Mouse (Mus musculus): ENCODE data around the gene Igfbp7. TPM values are rescaled to one million over a fixed set of nuclear protein-coding genes. Genes with fewer than 3 reads are reported as not detected.
"Not testable (repeated sequence)": the region's sequence is repeated elsewhere in the genome, so short reads cannot be mapped to it uniquely, and the experiment has no call there.

Igfbp7 gene
- total RNA-seq, 2 experiments from 2014 or later = 38.3 to 41.2 TPM

DNA sequence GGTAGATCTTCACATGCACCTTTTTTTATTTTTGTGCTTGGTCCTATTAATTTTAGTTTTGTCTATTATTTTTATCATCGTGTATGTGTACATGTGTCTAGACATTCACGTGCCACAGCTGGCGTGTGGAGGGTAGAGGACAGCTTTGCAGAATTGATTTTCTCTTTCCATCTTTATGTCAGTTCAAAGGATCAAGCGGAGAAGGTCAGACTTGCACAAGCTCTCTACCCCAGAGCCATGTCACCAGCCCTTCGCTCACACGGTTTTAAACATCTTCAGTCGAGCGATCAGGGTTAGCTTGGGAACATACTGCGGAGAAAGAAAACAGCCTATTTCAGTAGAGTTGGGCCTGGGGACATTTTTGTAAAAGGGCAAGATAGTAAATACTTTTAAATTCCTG, 23.2 kb upstream of the Igfbp7 start:
- intact Hi-C loops (cut with DNase I) = no loop called here
- Histone ChIP-seq H3K27ac (no peak overlapping the region), H3K4me3 (no peak overlapping the region)
- TF ChIP-seq CTCF (IDR thresholded peaks at IDR 0.05) = no peak
- no peak for DNase-seq (ENCODE audit: extremely low spot score in 1 of 2, low spot score in 2 of 2)

- TF ChIP-seq CTCF (IDR thresholded peaks at IDR 0.05) = no peak
- intact Hi-C loops (cut with DNase I) = no loop called here
- no peak overlapping the region for H3K4me3 ChIP-seq
- no peak overlapping the region for H3K27ac ChIP-seq
- DNase-seq (ENCODE audit: extremely low spot score in 1 of 2, low spot score in 2 of 2) = no peak
These were observed 22.6 kb upstream of the Igfbp7 start for GRCm38 (mm10) chr5:77430471-77430870.

DNA sequence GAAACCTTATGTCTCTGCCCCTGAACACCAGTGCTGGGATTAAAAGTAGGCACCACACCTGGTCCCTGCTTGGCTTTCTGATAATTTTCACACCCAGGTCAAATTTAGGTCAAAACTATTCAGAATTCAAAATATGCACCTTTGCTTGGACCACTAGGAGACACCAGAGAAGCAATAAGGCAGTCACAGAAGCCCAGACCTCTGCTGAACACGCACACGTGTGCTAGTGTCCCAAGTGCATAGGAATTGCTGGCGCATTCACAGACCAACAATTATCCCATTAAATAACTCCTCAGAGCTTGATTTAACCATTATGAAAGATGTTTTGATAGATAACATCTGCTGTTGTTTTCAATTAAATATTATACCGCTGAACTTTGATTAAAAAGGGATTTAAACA, 22.2 kb upstream of the Igfbp7 start:
- intact Hi-C loops (cut with DNase I) = no loop called here

DNA sequence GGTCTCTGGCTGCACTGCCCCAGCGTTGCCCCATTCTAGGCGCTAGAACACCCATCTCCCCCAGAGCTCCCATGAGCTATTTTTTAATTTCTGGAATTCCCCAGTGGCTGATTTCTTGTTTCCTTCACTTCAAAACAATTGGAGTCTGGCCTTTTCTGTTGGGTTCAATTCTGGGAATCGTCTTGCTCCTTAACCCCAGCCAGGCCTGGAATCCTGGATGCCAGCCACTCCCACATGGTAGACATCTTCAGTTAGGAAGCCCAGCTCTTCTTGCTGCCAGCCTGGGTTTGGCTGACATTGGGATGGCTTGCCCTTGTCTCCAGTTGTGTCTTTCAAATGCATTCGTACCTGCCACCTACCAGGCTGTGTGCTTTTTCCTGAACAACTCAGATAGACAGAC, 20.7 kb upstream of the Igfbp7 start:
- TF ChIP-seq CTCF (IDR thresholded peaks at IDR 0.05) = no peak
- H3K4me3 ChIP-seq = no peak overlapping the region

More for the DNA sequence above, 22.2 kb upstream of the Igfbp7 start:
- DNase-seq (ENCODE audit: extremely low spot score in 1 of 2, low spot score in 2 of 2) = no peak
- no peak for TF ChIP-seq CTCF (IDR thresholded peaks at IDR 0.05)
- no peak overlapping the region for H3K4me3 ChIP-seq
- no peak overlapping the region for H3K27ac ChIP-seq

DNA sequence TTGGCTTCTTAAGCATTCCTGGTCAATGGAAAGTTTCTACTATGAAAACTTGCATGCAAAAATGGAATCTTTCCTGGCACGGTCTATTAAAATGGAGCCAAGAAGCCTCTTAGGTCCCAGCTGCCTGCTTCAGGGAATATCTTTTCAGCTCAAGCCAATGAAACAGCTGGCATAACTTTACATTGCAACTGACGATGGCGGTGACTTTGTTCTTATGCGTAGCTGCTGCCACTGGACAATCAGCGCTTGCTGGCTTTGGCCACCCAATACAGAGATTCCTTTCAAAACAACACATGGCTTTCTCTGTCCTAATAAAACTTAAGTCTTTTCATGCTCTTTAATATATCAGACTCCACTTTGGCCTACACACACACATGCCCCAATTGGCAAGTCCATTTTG, 20.1 kb upstream of the Igfbp7 start:
- intact Hi-C loops (cut with DNase I) = no loop called here
- DNase-seq (ENCODE audit: extremely low spot score in 1 of 2, low spot score in 2 of 2) = no peak
- H3K4me3 ChIP-seq = no peak overlapping the region

More for the DNA sequence above, 20.7 kb upstream of the Igfbp7 start:
- intact Hi-C loops (cut with DNase I) = no loop called here
- DNase-seq (ENCODE audit: extremely low spot score in 1 of 2, low spot score in 2 of 2) = no peak
- H3K27ac ChIP-seq = no peak overlapping the region

DNA sequence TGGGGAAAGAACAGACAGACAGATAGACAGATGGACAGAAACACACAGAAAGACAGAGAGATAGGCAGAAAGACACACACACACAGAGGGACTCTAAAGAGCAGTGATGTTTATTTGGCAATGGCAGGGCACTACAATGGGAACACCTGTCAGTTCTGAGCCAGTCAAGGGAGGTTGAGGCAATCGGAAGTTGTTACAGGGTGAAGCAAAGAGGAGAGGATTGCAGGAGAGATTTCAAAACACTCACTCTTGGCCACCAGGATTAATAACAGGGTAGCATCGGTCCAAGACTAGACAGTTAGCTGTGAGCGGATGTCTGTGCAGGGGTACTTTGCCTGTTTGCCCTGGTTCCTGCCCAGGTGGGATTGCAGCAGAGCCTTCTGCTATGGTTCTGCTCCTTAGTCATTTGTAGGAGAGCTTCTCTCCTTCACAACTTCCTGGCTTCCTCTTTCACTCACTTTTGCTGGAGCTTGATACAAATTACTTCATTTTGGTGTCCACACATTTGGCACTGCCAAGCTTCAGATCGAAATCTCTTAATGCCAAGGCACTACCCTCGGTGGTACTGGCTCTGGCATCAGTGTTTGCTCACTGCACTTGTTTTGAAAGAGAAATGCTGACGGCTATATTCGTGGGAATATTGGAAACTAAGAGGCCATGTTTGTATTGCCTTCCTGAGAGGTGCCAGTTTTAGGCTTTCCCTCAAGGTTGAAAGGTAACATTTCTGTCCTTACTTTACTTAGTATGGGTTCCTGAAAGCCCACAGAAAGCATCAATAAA, 18.1 kb upstream of the Igfbp7 start:
- no peak for TF ChIP-seq CTCF (IDR thresholded peaks at IDR 0.05)
- intact Hi-C loops (cut with DNase I) = no loop called here
- H3K4me3 ChIP-seq = no peak overlapping the region
- H3K27ac ChIP-seq = no peak overlapping the region
- DNase-seq (ENCODE audit: extremely low spot score in 1 of 2, low spot score in 2 of 2) = no peak

More for the DNA sequence above, 20.1 kb upstream of the Igfbp7 start:
- no peak for TF ChIP-seq CTCF (IDR thresholded peaks at IDR 0.05)
- H3K27ac ChIP-seq = no peak overlapping the region

GRCm38 (mm10) chr5:77419537-77419936, 11.7 kb upstream of the Igfbp7 start:
- H3K27ac ChIP-seq; H3K4me3 ChIP-seq; intact Hi-C loops (cut with DNase I); DNase-seq (ENCODE audit: extremely low spot score in 1 of 2, low spot score in 2 of 2): not testable (repeated sequence)

- no peak for DNase-seq (ENCODE audit: extremely low spot score in 1 of 2, low spot score in 2 of 2)
These were observed 8.2 kb upstream of the Igfbp7 start for GRCm38 (mm10) chr5:77416058-77416457.

GRCm38 (mm10) chr5:77408530-77408929, 689 bp upstream of the Igfbp7 start:
- Histone ChIP-seq H3K27ac (no peak overlapping the region), H3K4me3 (no peak overlapping the region)
- no peak for TF ChIP-seq CTCF (IDR thresholded peaks at IDR 0.05)
- DNase-seq (ENCODE audit: extremely low spot score in 1 of 2, low spot score in 2 of 2) = no peak
- intact Hi-C loops (cut with DNase I) = loop anchor here (5.0 kb wide), 1 partner anchor 56 kb away; no protein-coding TSS in a partner anchor

More at GRCm38 (mm10) chr5:77416058-77416457, 8.2 kb upstream of the Igfbp7 start:
- Histone ChIP-seq H3K27ac (no peak overlapping the region), H3K4me3 (no peak overlapping the region)
- TF ChIP-seq CTCF (IDR thresholded peaks at IDR 0.05) = no peak
- intact Hi-C loops (cut with DNase I) = no loop called here

GRCm38 (mm10) chr5:77406371-77406871, 1.4 kb downstream of the Igfbp7 start:
- Histone ChIP-seq H3K27ac (no peak overlapping the region; the same call in 1 of the 2 replicates), H3K4me3 (peak overlapping the region; percentile 65)
- intact Hi-C loops (cut with DNase I) = loop anchor here (5.0 kb wide), 1 partner anchor 54 kb away; no protein-coding TSS in a partner anchor
- DNase-seq (ENCODE audit: extremely low spot score in 1 of 2, low spot score in 2 of 2) = no peak
- TF ChIP-seq CTCF (IDR thresholded peaks at IDR 0.05) = no peak

GRCm38 (mm10) chr5:77405455-77406057, 2.3 kb downstream of the Igfbp7 start:
- DNase-seq (ENCODE audit: extremely low spot score in 1 of 2, low spot score in 2 of 2) = no peak
- no peak overlapping the region for H3K27ac ChIP-seq
- H3K4me3 ChIP-seq = no peak overlapping the region; the same call in 1 of the 2 replicates
- TF ChIP-seq CTCF (IDR thresholded peaks at IDR 0.05) = no peak
- intact Hi-C loops (cut with DNase I) = loop anchor here (5.0 kb wide), 1 partner anchor 53 kb away; no protein-coding TSS in a partner anchor

DNA sequence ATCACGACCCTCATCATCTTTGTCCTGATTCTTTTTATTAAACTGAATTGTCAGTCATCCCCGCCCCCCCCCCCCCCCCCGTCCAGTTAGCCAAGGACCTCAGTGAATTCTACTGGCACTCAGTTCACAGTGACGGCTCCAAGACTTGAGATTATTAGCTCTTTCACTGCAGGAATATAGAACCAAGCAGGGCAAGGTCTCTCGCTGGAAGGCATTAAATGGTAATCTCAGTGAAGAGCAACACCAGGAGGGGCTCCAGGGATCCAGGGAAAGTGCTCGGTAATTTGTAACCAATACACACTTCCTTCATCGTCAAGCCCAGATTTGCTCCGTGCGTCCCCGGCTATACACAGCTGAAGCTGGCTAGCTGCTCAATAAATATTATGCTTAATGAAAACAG, 2.9 kb downstream of the Igfbp7 start:
- no peak overlapping the region for H3K27ac ChIP-seq
- DNase-seq (ENCODE audit: extremely low spot score in 1 of 2, low spot score in 2 of 2) = no peak
- no peak overlapping the region for H3K4me3 ChIP-seq
- intact Hi-C loops (cut with DNase I) = loop anchor here (5.0 kb wide), 1 partner anchor 53 kb away; no protein-coding TSS in a partner anchor
- no peak for TF ChIP-seq CTCF (IDR thresholded peaks at IDR 0.05)
